Mouse (Mus musculus) spleen, adult 2 months (tissue): ENCODE results near the gene Arsb. TPM values are rescaled to one million over a fixed set of nuclear protein-coding genes. Genes with fewer than 3 reads are reported as not detected.

Experiments used
- DNase-seq, 2 experiments: peaks; one replicate each; pipeline versions ENCODE4 v3.0.0 to v3.0.0-alpha.2; 2012 to 2021; ENCODE audit warnings: low spot score in 2 of 2, low read depth in 1 of 2
- H3K27ac ChIP-seq: fragments of 200-500 bp; 2 replicates; pipeline ENCODE4 v1.5.1; 2012; ENCODE audit warnings: low read length, inconsistent platforms; ENCODE audit not compliant: insufficient read depth
- H3K27me3 ChIP-seq: fragments of 200-500 bp; 2 replicates; pipeline ENCODE4 v1.6.1; 2012; ENCODE audit warnings: mild to moderate bottlenecking, moderate library complexity, low read length, inconsistent platforms; ENCODE audit not compliant: control insufficient read depth, insufficient read depth
- H3K36me3 ChIP-seq: fragments of 200-500 bp; 2 replicates; pipeline ENCODE4 v1.6.1; 2012; ENCODE audit warnings: mild to moderate bottlenecking, low read length, inconsistent platforms; ENCODE audit not compliant: control insufficient read depth, insufficient read depth
- H3K4me1 ChIP-seq: fragments of 200-500 bp; 2 replicates; pipeline ENCODE4 v1.6.1; 2011; ENCODE audit warnings: inconsistent platforms; ENCODE audit not compliant: control insufficient read depth, insufficient read depth, insufficient read length
- H3K4me3 ChIP-seq: fragments of 200-500 bp; 2 replicates; pipeline ENCODE4 v1.5.1; 2011; ENCODE audit warnings: mild to moderate bottlenecking, inconsistent platforms; ENCODE audit not compliant: insufficient read depth, insufficient read length; ENCODE audit errors: extremely low read depth
- CTCF ChIP-seq: fragments of 200-500 bp; IDR thresholded peaks from 2 replicates; pipeline ENCODE4 v1.5.1; 2011; ENCODE audit warnings: mild to moderate bottlenecking, inconsistent platforms; ENCODE audit not compliant: insufficient read depth, insufficient read length, insufficient replicate concordance; ENCODE audit errors: extremely low read depth
- POLR2A ChIP-seq: fragments of 200-500 bp; IDR thresholded peaks from 2 replicates; pipeline ENCODE4 v1.6.1; 2011; ENCODE audit warnings: low read depth, low read length, inconsistent platforms
- whole genome bisulfite sequencing: fragments of 180-500 bp; shearing (Covaris S2); methylation state at CpG from one replicate; pipeline ENCODE4 v1.1.7; 2018; 5-methylcytosine and 5-hydroxymethylcytosine counted together
- polyA plus RNA-seq: library from polyadenylated mRNA; depleted of rRNA; stranded (reverse); fragments of >200 nt; gene quantifications from 2 replicates; pipeline ENCODE4 v1.2.3, GENCODE M21; 2012

The Arsb gene
- polyA plus RNA-seq, 1 experiment: 16.6 TPM

DNA sequence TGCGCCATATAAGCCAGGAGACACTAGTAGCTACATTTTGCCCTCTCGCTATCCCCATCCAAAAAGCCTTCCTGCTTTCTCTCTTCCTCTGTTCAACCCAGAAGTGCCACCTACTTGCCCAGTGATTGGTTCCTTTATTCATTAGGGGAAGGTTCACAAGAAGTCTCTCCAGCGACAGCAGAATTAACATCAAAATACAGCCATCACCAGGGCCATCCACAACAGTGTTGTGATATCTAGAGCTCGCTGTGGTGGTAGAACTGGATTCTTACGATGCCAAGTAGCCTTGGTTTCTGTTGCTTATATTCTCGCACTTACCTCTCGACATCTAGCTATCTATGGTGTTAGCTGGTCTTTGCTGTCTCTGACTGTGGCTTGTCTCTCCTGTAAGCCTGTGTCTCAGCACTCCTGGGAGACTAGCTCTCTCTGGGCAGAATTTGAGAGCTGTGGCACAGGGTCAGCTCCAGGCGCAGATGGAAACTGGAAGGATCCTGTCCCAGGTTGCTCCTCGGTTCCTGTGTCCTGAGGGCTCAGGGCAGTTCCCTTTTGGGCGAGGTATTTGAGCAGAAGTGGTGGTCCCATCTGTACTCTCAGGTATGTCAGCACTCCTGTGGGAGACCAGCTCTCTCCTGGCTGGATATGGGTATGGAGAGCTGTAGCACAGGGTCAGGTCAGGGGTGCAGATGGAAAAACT, 135.3 kb downstream of the Arsb start:
- no peaks in the 10 kb centered on the region for H3K36me3 ChIP-seq
- H3K4me3 ChIP-seq: no peak overlapping the region
- H3K27ac ChIP-seq: no peak overlapping the region
- WGBS: 91% methylated on average over 10 of the region's 10 CpGs
- no peak for DNase-seq
- no peaks in the 10 kb centered on the region for H3K4me1 ChIP-seq
- no peaks in the 10 kb centered on the region for H3K27me3 ChIP-seq
- TF ChIP-seq CTCF (no peak), POLR2A (no peak)

DNA sequence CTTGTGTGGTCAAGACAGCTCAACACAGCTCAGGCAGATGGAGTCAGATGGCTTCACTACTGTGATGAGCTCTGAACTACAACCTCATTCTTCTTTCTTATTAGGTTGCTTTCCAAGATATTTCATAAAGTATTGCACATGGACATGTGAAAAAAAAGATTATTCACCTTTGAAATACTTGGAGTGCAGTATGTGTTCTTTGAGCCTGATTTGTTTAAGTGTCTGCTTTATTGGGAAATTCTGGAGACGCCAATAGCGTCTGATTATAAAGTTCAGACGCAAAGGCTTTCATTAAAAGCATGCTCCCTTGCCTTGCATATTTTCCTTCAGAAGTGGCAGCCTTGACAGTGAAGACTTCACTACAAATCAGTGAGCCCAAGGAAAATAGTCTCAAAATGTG, 136.5 kb downstream of the Arsb start:
- no peaks in the 10 kb centered on the region for H3K4me1 ChIP-seq
- H3K27me3 ChIP-seq: no peaks in the 10 kb centered on the region
- H3K27ac ChIP-seq: no peak overlapping the region
- no peak overlapping the region for H3K4me3 ChIP-seq
- H3K36me3 ChIP-seq: no peaks in the 10 kb centered on the region
- DNase-seq: no peak
- TF ChIP-seq POLR2A (no peak), CTCF (no peak)
- 98% methylated on average over 3 of the region's 3 CpGs for WGBS

DNA sequence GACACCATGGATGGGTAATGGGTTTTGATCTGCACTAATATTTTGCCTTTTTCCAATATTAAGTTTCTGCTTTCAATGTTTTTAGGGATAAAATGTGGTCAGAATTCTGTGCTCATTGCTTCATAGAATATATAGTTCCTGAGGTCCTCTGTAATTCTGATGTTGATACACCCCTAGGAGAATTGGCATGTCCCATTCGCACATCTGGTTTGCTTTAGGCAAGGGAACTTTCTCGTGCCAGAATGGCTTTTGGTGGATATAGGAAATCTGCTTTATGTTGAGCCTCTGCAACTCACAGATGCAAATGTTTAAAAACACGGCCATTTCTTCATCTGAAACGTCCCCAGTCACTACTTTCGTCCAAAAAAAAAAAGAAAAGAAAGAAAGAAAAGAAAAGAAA, 138.4 kb downstream of the Arsb start:
- Histone ChIP-seq H3K27ac (no peak overlapping the region), H3K36me3 (no peaks in the 10 kb centered on the region), H3K4me1 (no peaks in the 10 kb centered on the region), H3K4me3 (no peak overlapping the region), H3K27me3 (no peaks in the 10 kb centered on the region)
- 90% methylated on average over 5 of the region's 5 CpGs for WGBS
- TF ChIP-seq CTCF: no peak
- no peak for TF ChIP-seq POLR2A
- DNase-seq: no peak

DNA sequence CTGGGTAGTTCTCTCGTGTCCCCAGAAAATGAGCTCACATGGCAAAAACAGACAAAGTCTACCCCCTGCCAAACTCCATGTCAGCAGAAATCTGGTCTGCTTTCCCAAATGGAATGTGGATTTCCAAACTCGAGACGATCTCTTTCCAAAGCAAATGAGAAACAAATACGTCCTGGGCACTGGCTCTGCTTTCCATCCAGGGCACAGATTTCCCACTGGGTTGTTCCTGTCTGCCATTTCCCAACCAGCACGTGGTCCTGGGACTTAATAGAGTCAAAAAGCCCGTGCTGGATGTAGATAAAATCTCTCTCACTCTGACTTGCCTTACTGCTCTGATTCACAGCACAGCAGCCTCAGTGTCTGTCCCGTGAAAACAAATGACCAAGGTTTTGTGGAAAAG, 139.6 kb downstream of the Arsb start:
- DNase-seq: no peak
- Histone ChIP-seq H3K4me3 (no peak overlapping the region), H3K27me3 (no peaks in the 10 kb centered on the region), H3K27ac (no peak overlapping the region), H3K36me3 (no peaks in the 10 kb centered on the region), H3K4me1 (no peaks in the 10 kb centered on the region)
- 84% methylated on average over 7 of the region's 7 CpGs for WGBS
- TF ChIP-seq POLR2A (no peak), CTCF (no peak)

DNA sequence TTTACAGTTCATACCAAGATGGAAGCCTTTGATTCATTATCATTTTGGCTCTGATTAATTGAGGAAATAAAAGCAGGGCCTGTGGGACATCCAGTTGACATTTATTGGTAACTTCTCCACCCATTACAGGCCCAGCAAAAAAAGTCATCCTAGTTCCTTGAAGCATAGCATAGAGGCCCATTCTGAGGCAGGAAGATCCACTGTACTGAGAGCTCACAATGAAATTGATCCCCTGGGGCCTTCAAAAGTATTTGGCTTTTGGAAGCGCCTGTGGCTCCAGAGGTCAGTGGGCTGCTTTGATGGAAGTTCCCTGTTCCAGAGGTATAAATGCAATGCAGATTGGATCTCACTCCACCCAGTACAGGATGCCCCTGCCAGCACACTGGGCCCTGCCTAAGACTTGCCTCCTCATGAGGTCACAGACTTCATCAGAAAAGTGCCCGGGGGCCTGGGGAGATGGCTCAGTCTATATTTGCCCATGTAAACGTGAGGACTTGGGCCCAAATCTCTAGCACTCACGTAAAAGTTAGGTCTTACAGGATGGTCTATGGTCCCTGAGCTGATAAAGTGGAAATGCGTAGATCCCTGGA, 141.0 kb downstream of the Arsb start:
- no peak for DNase-seq
- H3K27ac ChIP-seq: no peak overlapping the region
- TF ChIP-seq POLR2A: no peak
- no peak for TF ChIP-seq CTCF
- no peaks in the 10 kb centered on the region for H3K27me3 ChIP-seq
- no peak overlapping the region for H3K4me3 ChIP-seq
- 94% methylated on average over 5 of the region's 5 CpGs for whole genome bisulfite sequencing
- H3K36me3 ChIP-seq: no peaks in the 10 kb centered on the region
- no peaks in the 10 kb centered on the region for H3K4me1 ChIP-seq

DNA sequence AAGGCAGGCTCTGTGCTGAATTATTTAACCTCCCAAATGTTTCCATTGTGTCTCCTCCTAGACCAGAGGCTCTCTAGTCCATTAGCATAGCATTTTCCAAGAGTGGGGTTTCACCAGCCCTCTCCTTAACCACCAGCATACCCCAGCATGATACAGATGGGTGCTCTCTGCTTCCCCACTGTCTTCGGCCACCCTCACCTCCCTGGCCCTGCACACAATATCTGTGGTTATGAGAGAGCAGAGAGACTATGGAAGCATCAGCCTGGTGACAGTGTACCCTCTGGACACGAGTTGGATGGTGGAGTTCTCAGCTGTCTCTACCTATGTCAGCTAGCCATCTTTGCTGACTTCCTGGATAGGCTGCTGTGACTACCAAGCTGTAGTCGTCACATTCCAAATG, 142.8 kb downstream of the Arsb start:
- H3K27ac ChIP-seq: no peak overlapping the region
- no peaks in the 10 kb centered on the region for H3K4me1 ChIP-seq
- DNase-seq: no peak
- no peak for TF ChIP-seq POLR2A
- TF ChIP-seq CTCF: no peak
- no peaks in the 10 kb centered on the region for H3K27me3 ChIP-seq
- 83% methylated on average over 3 of the region's 3 CpGs for WGBS
- no peak overlapping the region for H3K4me3 ChIP-seq
- no peaks in the 10 kb centered on the region for H3K36me3 ChIP-seq

DNA sequence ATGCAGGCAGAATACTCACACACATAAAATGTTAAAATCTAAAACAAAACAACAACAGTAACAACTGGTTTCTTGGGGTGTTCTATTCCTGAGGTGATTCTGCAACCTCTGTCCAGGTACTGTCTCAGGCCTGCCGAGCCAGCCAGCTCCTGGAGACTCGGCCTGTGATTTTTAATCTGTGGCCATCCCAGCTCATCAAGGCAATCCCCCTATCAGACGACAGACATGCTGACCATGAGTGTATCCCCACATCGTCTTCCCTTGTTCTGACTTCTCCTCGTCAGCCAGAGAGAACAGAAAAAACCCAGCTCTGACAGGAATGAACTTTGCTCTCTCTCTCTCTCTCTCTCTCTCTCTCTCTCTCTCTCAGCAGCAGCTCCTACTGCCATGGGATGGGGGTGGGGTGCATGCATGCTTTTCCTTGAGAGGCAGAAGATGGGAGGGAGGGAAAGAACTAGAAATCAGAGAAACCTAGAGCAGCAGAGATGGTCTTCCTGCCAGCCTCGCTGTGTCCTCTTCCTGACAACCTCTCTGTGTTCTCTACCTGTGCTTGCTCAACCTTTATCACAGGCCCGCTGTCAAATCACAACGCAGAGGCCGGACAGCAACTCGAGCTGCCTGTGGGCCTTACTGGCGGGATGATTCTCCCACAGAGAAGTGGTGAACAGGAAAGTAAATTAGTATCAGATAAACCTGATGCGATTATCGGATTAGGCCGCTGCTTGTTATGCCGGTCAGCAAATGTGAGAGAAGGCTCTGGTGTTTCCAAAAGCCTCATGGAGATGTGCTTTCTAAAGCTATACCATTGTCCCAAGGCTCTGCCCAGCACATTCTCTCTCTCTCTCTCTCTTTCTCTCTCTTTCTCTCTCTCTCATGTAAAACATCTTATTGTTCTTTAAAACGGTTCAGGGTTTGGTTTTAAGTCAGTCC, 144.5 kb downstream of the Arsb start:
- no peaks in the 10 kb centered on the region for H3K36me3 ChIP-seq
- peaks cover 8% of the 10 kb centered on the region; the same call in 1 of the 2 replicates for H3K4me1 ChIP-seq
- TF ChIP-seq CTCF: no peak
- TF ChIP-seq POLR2A: no peak
- no peaks in the 10 kb centered on the region for H3K27me3 ChIP-seq
- DNase-seq: no peak
- H3K4me3 ChIP-seq: no peak overlapping the region
- WGBS: 92% methylated on average over 16 of the region's 16 CpGs
- H3K27ac ChIP-seq: no peak overlapping the region
